Mouse (Mus musculus): ENCODE results near the gene Cfap70.

GRCm38 (mm10) chr14:20368271-20368670 is 83.8 kb downstream of the Cfap70 start:
- TF ChIP-seq POLR2A (IDR thresholded peaks at IDR 0.05; ENCODE audit: insufficient read depth, low read depth, low read length) = no peak
- no peak for TF ChIP-seq CTCF (IDR thresholded peaks at IDR 0.05)
